Mouse (Mus musculus) heart, embryonic 13.5 days (tissue): ENCODE measurements at regions not wholly inside any gene's neighbourhood (a gene's known extent, or its start where the extent isn't known, plus 50 kb on each side); places are given as distances from the start of the nearest gene placed in this dataset.

ENCODE experiments used
- ATAC-seq: fragments of 200-750 bp; cut with Nextera tagmentation; 2 replicates; pipeline ENCODE4 v1.8.0; 2017; ENCODE audit warnings: moderate TSS enrichment; ENCODE audit not compliant: insufficient number of reproducible peaks, low FRiP score, low TSS enrichment; ENCODE audit errors: extremely low read depth
- H3K27ac ChIP-seq: fragments of 300-500 bp; sonication (generic); replicated peaks from 2 replicates; pipeline ENCODE4 v1.5.1; 2015; ENCODE audit warnings: moderate library complexity, mild to moderate bottlenecking, inconsistent platforms
- H3K27me3 ChIP-seq: fragments of 300-500 bp; sonication (generic); replicated peaks from 2 replicates; pipeline ENCODE4 v1.6.1; 2015; ENCODE audit warnings: mild to moderate bottlenecking, inconsistent platforms
- H3K36me3 ChIP-seq: fragments of 300-500 bp; sonication (generic); 2 replicates; pipeline ENCODE4 v1.6.1; 2015; ENCODE audit warnings: mild to moderate bottlenecking, inconsistent platforms
- H3K4me1 ChIP-seq: fragments of 300-500 bp; sonication (generic); 2 replicates; pipeline ENCODE4 v1.6.1; 2015; ENCODE audit warnings: inconsistent platforms
- H3K4me2 ChIP-seq: fragments of 300-500 bp; sonication (generic); 2 replicates; pipeline ENCODE4 v1.6.1; 2015; ENCODE audit warnings: inconsistent platforms, mild to moderate bottlenecking, moderate library complexity
- H3K4me3 ChIP-seq: fragments of 300-500 bp; sonication (generic); 2 replicates; pipeline ENCODE4 v1.5.1; 2015; ENCODE audit warnings: moderate library complexity, mild to moderate bottlenecking, inconsistent platforms
- H3K9ac ChIP-seq: fragments of 300-500 bp; sonication (generic); 2 replicates; pipeline ENCODE4 v1.6.1; 2015; ENCODE audit warnings: inconsistent platforms, mild to moderate bottlenecking, moderate library complexity
- H3K9me3 ChIP-seq: fragments of 300-500 bp; sonication (generic); 2 replicates; pipeline ENCODE4 v1.6.1; 2016; ENCODE audit warnings: inconsistent platforms
- WGBS: fragments of 180-500 bp; shearing (Covaris S2); methylation state at CpG from one replicate; pipeline ENCODE4 v1.1.7; 2015; ENCODE audit warnings: mixed read lengths; 5-methylcytosine and 5-hydroxymethylcytosine counted together

DNA sequence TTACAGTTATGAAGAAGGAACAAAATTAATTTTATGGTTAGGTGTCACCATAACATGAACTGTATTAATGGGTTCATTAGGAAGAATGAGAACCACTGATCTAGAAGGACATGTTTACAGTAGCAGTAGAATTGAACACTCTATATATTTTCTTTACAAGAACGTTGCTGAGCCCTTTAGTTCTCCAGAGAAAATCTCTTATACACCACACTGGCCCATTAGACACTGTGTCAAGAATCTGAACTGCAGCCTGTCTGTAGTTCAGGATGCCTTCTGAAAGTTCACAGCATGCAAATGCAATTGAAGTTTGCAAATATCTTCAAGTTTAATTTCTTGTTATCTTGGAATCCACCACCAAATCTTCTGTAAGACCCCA is 307.6 kb downstream of the Phf14 start:
- no peak for ATAC-seq
- no peaks in the 10 kb centered on the region for H3K36me3 ChIP-seq
- no peak overlapping the region for H3K27ac ChIP-seq
- no peaks in the 10 kb centered on the region for H3K27me3 ChIP-seq
- H3K4me2 ChIP-seq = no peak overlapping the region
- H3K9me3 ChIP-seq = peaks cover 13% of the 10 kb centered on the region
- 56% methylated on average over 1 of the region's 1 CpGs for WGBS
- H3K9ac ChIP-seq = no peak overlapping the region
- H3K4me1 ChIP-seq = no peaks in the 10 kb centered on the region
- H3K4me3 ChIP-seq = no peak overlapping the region

DNA sequence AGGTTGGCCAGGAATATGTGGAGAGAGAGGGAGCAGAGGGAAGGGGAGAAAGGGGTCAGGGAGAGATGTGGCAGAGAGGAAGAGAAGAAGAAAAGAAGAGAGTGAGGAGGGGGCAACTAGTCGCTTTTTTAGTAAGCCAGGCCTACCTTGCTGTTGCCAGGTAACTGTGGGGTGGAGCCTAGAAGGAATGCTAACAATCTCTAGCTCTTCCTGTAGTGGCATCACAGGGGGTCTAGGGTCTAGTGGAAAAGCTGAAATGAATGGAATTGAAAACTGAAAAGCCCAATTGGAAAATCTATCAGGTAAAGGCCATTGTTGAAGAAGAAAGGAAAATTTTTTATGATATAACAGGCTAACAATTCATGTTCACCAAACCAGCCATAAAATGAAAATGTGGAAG is 336.5 kb downstream of the Phf14 start:
- WGBS = 27% methylated on average over 1 of the region's 1 CpGs
- Histone ChIP-seq H3K4me3 (no peak overlapping the region), H3K36me3 (no peaks in the 10 kb centered on the region), H3K27me3 (no peaks in the 10 kb centered on the region), H3K27ac (no peak overlapping the region), H3K4me1 (no peaks in the 10 kb centered on the region), H3K9ac (no peak overlapping the region), H3K4me2 (no peak overlapping the region), H3K9me3 (no peaks in the 10 kb centered on the region)
- ATAC-seq = no peak

DNA sequence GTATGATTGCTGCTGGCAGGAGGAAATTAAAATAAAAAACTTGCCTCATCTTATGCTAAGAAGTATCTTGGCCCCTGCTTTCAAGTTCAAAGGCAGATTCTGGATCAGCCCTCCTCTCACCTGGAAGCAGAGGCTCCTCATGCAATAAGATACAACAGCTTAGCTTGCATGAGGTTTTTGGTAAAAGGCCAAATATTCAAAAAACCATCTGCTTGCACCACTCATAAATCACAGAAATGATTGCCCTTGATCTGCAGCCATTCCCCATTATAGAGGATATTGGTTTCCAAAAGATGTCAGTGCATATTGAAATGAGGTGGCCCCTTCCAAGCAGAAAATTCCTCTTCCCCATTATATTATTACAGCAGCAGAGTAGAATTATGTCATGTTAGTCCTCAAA is 340.4 kb downstream of the Phf14 start:
- Histone ChIP-seq H3K4me3 (no peak overlapping the region), H3K36me3 (no peaks in the 10 kb centered on the region), H3K4me2 (no peak overlapping the region), H3K9ac (no peak overlapping the region), H3K4me1 (no peaks in the 10 kb centered on the region), H3K27ac (no peak overlapping the region), H3K27me3 (no peaks in the 10 kb centered on the region), H3K9me3 (no peaks in the 10 kb centered on the region)
- no peak for ATAC-seq

DNA sequence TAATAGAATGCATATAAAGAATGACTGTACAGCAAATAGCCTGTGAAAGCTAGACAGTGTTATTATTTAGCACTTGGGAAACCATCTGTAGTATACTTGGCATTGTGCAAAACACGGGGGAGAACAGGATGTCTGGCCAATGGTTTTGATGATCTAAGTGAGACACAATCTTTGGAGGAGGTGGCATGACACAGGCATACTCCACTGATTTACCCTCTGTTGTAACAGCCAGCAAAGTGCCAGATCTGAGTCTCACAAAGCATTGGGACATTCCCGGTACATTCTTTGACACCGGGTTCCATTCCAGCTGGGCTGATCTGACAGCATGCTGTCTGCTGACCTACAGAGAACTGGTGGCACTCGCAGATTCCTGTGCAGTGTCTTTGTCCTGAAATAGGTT is 341.0 kb downstream of the Phf14 start:
- WGBS = 53% methylated on average over 4 of the region's 4 CpGs
- H3K4me3 ChIP-seq = no peak overlapping the region

DNA sequence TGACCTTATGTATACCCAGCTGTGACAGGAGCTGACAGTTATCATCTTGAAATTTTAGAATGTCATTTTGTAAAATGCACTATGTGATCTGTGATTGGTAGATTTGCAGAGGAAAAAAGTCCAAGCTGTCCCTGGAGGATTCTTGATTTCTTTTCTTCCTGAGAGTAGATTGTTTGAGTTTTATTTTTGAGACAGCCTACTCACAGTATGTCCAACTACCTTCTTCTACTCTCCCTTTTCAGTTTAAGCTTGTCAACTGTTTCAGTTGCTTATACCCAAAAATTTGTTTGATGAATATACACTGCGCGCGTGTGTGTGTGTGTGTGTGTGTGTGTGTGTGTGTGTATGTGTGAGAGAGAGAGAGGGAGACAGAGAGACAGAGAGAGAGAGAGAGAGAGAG is 346.9 kb downstream of the Phf14 start:
- 95% methylated on average over 3 of the region's 3 CpGs for whole genome bisulfite sequencing
- Histone ChIP-seq H3K4me2 (no peak overlapping the region), H3K9me3 (no peaks in the 10 kb centered on the region), H3K27me3 (no peaks in the 10 kb centered on the region; the same call in 1 of the 2 replicates), H3K4me1 (no peaks in the 10 kb centered on the region), H3K4me3 (no peak overlapping the region), H3K36me3 (no peaks in the 10 kb centered on the region), H3K27ac (no peak overlapping the region), H3K9ac (no peak overlapping the region)
- no peak for ATAC-seq

More for the DNA sequence above, 341.0 kb downstream of the Phf14 start:
- no peaks in the 10 kb centered on the region for H3K27me3 ChIP-seq
- no peak overlapping the region for H3K27ac ChIP-seq
- ATAC-seq = no peak
- no peaks in the 10 kb centered on the region for H3K9me3 ChIP-seq
- H3K4me2 ChIP-seq = no peak overlapping the region
- H3K36me3 ChIP-seq = no peaks in the 10 kb centered on the region
- no peaks in the 10 kb centered on the region for H3K4me1 ChIP-seq
- H3K9ac ChIP-seq = no peak overlapping the region

DNA sequence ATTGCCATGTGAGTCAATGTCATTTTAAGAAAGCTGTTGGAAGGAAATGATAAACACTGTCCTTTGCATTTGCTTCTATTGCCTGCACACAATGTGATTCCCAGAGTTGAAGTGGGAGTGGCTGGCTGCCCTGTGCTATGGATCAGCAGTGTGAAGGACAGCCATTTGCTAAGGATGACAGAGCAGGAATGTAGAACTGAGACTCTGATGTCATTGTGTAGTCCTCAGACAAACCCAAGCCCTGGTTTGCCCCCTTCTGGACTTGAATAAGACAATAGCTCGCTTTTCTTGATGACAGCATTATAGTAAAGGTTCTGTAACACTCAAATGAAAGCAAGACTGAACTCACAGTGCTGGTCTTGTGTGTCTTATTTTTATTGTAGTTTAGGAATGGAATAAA is 347.8 kb downstream of the Phf14 start:
- 55% methylated on average over 1 of the region's 1 CpGs for WGBS

DNA sequence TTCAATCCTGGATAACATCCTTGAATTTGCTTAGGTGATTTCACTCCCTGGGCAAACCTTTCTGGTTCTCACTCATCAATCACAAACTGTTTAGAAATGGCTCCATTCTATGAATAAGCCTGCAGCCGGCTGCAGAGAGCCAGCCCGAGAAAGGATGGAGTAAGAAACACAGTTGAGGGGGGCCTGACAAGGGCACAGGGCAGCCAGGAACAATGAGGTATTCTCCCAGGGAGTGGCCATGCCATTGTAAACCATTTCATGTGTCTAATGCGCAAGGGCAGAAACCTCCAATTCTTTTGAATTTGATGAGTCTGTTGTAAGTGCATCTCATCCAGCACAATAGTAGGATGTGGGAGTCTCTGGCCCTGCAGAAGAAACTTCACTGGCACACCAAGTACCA is 350.7 kb downstream of the Phf14 start:
- Histone ChIP-seq H3K27ac (no peak overlapping the region), H3K9ac (no peak overlapping the region), H3K27me3 (no peaks in the 10 kb centered on the region; the same call in 1 of the 2 replicates), H3K4me3 (no peak overlapping the region), H3K9me3 (no peaks in the 10 kb centered on the region), H3K36me3 (no peaks in the 10 kb centered on the region), H3K4me1 (no peaks in the 10 kb centered on the region), H3K4me2 (no peak overlapping the region)
- WGBS = 75% methylated on average over 3 of the region's 3 CpGs
- no peak for ATAC-seq

More for the DNA sequence above, 347.8 kb downstream of the Phf14 start:
- no peaks in the 10 kb centered on the region; the same call in 1 of the 2 replicates for H3K27me3 ChIP-seq
- H3K4me2 ChIP-seq = no peak overlapping the region
- no peaks in the 10 kb centered on the region for H3K36me3 ChIP-seq
- H3K4me1 ChIP-seq = no peaks in the 10 kb centered on the region
- no peak for ATAC-seq
- no peak overlapping the region for H3K4me3 ChIP-seq
- H3K9me3 ChIP-seq = no peaks in the 10 kb centered on the region
- no peak overlapping the region for H3K9ac ChIP-seq
- H3K27ac ChIP-seq = no peak overlapping the region

DNA sequence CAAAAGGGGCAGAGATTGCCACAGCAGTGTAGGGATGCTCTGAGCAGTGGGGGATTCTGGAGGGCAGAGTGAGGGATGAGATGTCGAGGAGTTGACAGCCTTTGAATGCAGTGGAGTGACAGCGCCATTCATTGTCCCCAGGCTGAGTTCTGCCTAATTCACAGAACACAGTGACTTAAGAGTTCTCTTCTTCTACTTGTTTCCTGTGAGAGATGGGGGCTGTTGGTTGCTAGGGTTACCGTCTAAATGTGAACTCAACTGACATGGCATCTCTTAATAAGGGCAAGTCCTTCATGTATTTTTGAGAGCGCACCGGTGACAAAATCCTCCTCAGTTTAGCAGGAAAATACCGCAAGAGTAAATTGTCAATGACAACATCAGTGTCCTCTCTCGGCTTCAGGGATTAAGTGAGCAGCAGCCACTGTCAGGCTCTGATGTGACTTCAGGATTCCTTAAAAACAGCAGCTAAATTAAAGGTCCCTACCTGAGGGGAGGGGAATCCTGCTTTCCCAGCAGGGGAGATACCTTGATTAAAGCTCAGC is 351.4 kb downstream of the Phf14 start:
- H3K9me3 ChIP-seq = no peaks in the 10 kb centered on the region
- H3K27me3 ChIP-seq = no peaks in the 10 kb centered on the region; the same call in 1 of the 2 replicates
- ATAC-seq = no peak
- H3K27ac ChIP-seq = no peak overlapping the region
- 59% methylated on average over 7 of the region's 7 CpGs for WGBS
- H3K4me3 ChIP-seq = no peak overlapping the region
- H3K36me3 ChIP-seq = no peaks in the 10 kb centered on the region
- no peaks in the 10 kb centered on the region for H3K4me1 ChIP-seq
- no peak overlapping the region for H3K4me2 ChIP-seq
- H3K9ac ChIP-seq = no peak overlapping the region

DNA sequence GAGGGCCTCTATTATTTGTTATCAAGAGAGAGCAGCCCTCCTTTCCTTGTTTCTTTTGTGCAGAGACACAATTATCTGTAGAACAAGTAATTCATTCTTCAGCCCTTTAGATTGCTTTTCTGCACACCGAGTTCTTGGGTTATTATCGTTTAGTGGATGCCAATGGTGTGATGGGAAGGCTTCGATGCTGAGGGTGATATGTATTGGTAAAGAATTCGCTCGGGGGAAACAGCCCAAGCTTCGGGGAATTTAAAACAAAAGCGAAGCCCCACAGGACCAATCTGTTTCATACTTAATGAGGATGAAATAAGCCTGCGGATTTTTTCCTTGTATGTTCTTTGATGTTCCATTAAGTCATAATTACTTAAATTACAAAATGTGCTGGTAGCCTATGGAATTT is 352.0 kb downstream of the Phf14 start:
- no peak for ATAC-seq

DNA sequence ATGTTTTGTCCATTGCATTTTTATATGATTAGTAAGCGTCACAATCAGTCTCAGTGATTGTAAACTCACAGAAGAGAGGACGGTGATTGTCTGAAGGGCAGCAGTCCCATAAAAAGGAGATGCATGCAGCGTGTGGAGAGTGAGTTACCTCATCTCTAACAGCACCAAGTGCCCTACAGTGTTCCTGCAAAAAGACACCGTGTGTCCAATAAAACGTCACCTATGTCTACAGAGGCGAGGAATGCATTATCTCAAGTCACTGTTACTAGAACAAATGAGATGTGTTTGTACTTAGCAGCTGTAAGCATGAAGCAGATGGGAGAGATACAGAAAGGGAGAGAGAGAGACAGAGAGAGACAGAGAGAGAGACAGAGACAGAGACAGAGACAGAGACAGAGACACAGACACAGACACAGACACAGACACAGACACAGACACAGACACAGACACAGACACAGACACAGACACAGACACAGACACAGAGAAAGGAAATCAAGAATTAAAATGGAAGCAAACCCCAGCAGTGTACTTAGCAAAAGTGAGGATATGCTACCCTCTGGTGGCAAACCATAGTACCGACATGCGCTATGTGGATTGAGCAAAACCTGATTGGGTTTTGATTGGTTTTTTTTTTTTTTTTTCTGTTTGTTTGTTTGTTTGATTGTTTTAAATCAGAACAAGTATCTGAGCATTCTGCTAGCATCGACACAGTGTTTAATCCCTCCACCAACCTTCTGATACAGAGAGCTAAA is 352.9 kb downstream of the Phf14 start:
- H3K27me3 ChIP-seq = no peaks in the 10 kb centered on the region; the same call in 1 of the 2 replicates
- no peak overlapping the region for H3K27ac ChIP-seq
- no peaks in the 10 kb centered on the region for H3K9me3 ChIP-seq
- H3K4me2 ChIP-seq = peak overlapping the region; percentile 43; the same call in 1 of the 2 replicates
- no peak overlapping the region for H3K4me3 ChIP-seq
- no peaks in the 10 kb centered on the region for H3K4me1 ChIP-seq
- no peaks in the 10 kb centered on the region for H3K36me3 ChIP-seq
- no peak overlapping the region for H3K9ac ChIP-seq
- WGBS = 38% methylated on average over 9 of the region's 9 CpGs
- no peak for ATAC-seq

More for the DNA sequence above, 352.0 kb downstream of the Phf14 start:
- no peaks in the 10 kb centered on the region for H3K36me3 ChIP-seq
- H3K4me3 ChIP-seq = no peak overlapping the region
- no peak overlapping the region for H3K9ac ChIP-seq
- H3K9me3 ChIP-seq = no peaks in the 10 kb centered on the region
- 76% methylated on average over 8 of the region's 8 CpGs for WGBS
- no peak overlapping the region for H3K4me2 ChIP-seq
- H3K4me1 ChIP-seq = no peaks in the 10 kb centered on the region
- no peaks in the 10 kb centered on the region; the same call in 1 of the 2 replicates for H3K27me3 ChIP-seq
- H3K27ac ChIP-seq = no peak overlapping the region
